Mouse (Mus musculus) adrenal gland, postnatal 10 days (tissue): ENCODE data around the gene Sox12. TPM values are rescaled to one million over a fixed set of nuclear protein-coding genes. Genes with fewer than 3 reads are reported as not detected.

Experiments used
- DNase-seq: peaks from one replicate; pipeline ENCODE4 v3.0.0; 2021; ENCODE audit warnings: mixed read lengths
- total RNA-seq, 2 experiments: library from RNA; stranded (reverse); gene quantifications; 2 replicates each; pipeline ENCODE4 v1.2.3; 2021

Sox12 gene
- total RNA-seq, 2 experiments from 2014 or later: 15.7 to 22.7 TPM

DNA sequence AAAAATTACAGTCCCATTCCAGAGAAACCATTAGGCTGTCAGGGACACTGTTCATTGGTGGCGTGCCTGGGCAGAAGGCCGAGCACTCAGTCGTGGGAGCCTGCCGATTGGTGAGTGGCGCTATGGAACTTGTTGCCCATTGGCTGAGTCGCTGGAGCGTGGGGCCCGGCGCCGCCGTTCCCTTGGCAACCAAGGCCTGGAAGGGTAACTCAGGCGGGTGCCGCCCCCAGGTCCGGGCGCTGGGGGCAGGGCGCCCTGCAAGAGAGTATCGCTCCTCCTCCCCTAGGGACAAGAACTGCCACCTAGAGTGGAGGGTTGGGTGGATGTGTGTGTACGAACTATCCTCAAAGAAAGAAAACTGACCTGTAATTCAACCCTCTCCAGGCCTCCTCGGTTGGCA lies 8.3 kb upstream of the Sox12 start:
- DNase-seq: peak; percentile 97

DNA sequence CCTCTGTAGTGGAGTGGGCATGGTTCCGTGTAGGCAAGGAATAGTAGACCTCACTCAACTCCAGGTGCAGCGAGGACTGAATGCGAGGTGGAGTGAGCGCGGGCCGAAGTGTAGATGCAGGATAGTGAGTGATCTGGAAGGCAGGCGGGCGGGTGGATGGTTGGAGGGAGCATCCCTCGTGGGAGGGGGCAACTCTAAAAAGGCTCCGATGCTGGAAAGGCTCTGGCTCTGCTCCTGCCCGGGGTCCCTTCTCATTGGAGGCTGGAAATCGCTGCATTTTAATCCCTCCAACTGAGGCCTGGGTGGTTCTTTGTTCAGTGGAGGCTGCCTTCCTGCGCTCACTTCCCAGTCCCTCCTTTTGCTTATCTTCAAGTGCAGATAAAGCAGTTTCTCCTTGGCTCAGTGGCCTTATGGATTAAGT lies 1.3 kb upstream of the Sox12 start:
- no peak for DNase-seq

DNA sequence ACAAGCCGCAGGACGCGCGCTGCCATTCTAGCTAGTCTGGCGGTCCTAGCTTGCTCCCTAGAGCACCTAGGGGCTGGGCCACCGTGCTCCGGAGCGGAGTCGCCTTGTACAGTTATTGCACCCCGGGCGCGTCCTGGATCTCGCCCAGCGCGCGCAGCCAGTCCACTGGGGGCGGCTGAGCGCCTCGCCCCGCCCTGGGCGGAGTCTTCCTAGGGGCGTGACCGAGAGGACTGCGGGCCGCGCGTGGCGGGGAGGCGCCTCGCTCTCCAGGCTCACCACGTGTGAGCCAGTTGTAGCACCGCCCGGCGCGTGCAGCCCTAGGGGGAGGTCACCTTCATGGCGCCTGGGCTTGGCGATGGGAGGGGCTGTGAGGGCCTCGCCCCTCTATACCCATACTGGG lies 828 bp upstream of the Sox12 start:
- peak; percentile 97 for DNase-seq

DNA sequence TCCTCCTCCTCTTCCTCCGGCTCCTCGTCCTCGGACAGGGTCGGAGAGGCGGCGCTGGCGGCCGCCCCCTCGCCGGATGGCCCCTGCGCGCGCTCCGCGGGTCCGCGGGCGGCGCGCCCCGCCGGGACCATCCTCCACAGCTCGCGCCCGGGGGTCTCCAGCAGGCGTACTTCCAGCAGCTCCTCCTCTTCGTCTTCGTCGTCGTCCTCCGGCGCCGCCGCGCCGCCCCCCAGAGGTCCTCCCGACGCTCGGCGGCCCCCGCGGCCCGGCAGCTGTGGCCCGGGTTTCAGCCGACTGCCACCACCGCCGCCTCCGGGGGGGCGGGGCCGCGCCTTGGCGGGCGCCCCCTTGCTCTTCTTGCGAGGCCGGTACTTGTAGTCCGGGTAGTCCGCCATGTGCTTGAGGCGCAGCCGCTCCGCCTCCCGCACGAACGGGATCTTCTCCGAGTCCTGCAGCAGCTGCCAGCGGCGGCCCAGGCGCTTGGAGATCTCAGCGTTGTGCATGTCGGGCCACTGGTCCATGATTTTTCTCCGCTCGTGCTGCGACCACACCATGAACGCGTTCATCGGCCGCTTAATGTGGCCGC lies 766 bp downstream of the Sox12 start:
- peak; percentile 88 for DNase-seq

DNA sequence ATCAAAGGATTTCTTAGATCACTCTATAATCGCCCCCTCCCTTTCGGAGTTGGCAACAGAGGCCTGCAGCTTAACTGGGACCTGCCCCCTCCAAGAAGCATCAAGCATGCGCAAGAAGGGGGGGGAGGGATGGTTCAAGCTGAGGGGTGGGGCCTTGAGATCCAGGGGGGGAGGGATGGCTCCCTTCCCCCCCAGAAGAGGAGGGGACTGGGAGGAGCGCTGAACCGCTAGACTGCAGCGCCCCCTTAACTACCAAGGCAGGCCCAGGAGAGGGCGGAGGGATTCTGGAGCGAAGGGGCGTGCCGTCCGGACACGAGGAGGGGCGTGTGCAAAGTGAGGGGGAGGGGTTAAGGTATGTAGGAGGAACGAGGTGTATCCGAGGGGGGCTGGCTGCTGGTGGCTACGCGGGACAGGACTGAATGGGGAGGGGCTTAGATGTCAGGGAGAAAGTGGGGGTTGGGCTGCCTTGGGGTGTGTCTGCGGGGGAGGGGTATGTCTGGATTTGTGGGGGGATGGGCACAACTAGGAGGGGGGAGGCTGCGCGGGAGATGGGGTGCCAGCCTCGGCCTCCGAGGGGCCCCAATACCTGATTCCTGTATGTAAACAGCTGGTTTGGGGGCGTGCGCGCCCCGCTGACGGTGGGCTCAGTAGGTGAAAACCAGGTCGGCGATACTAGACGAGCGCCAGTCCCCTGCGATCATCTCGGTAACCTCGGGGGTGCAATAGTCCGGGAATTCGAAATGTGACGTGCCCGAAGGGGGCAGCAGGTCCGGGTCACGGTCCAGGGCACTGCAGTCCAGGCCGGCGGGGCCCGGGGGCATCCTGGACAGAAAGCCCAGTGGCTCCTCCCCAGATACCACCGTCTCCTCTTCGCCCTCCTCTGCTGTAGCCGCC lies 1.5 kb downstream of the Sox12 start:
- peak; percentile 91 for DNase-seq

DNA sequence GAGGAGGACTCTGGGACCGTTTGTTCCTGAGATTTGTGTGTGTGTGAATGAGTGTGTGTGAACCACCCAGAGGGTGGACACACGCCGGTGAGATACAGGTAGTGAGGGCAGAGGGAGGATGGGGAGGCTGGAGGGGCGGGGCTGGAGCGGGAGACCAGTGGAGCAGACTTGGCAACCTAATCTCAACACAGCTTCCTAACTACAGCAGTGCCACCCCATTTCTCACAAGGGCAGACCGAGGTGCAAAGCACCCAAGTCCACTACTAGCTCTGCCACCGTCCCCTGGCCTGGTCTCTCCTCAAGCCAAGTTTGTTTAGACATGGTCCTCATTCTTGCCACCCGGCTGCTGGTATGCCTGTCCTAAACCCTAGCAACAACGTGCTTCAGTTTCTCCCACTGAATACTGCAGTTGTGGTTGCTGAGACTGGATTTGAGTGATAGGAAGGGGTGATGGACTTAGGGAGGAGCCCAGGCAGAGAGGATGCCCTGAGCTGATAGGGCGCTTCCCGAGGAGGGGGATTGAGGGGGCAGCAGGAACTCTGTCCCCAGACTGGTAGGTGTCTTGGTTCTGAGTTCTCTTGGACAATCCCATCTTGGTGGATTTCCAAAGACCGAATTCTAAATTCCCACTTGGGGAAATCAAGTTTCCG lies 2.5 kb downstream of the Sox12 start:
- DNase-seq: peak; percentile 24

DNA sequence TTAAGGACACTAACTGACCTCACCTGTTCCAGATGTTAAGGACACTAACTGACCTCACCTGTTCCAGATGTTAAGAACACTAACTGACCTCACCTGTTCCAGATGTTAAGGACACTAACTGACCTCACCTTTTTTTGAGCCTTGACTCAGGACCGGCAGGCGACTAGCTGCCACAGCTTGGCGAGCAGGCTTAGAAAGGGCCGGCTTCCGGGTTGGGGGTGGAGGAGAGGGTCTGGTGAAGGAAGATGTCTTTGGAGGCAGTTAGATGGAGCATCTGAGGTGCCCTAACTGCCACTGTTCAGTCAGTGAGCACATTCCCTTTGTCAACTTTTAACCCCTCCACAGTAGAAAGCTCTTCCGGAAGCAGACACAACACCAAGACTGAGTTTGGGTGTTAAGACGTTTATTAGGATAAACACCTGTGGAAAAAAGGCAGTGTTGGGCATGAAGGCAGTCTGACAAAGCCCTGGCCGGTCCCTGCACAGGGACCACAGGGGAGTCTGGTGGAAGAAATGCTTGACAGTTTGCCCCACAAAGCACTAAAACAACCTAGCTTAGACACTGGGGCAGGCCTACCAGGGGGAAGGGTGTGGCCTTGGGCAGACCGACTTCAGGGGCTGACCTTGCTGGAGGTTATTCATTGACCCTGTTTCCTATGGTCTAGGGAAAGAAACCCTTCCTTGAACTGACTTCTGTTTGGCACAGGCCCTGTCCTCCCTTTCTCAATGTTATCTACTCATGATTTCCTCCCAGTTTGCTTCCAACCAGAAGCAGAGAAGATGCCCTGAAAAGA lies 4.4 kb downstream of the Sox12 start:
- DNase-seq: peak; percentile 32

DNA sequence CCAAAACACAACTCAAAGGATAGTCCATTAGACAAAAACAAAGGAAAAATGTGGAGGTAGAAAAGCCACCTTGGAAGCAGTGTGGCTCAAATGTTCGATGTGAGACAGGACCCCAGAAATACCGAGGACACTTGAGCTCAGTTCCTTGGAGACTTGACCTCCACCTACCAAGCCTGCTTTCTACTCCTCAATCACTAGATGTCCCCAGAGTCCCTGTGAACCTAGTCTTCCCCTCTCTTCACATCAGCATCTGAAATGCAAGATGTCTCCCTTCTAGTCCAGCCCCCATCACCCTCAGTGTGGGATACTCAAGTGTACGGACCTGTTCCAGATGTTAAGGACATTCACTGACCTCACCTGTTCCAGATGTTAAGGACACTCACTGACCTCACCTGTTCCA lies 5.1 kb downstream of the Sox12 start:
- DNase-seq: peak; percentile 42

DNA sequence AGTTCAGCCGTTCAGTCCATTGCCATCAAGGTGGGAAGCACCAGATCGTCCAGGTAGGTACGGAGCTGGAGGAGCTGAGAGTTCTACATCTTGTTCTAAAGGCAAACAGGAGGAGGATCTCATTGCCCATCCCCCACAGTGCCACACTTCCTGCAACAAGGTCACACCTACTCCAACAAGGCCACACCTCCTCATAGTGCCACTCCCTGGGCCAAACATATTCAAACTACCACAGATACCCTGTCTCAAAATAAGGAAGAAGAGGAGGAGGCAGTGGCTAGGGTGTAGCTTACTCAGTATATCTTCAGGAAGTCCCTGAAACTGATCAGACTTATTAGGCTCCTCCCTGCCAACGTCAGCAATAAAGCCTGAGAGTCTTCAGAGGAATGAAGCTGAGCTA lies 13.7 kb downstream of the Sox12 start:
- no peak for DNase-seq

DNA sequence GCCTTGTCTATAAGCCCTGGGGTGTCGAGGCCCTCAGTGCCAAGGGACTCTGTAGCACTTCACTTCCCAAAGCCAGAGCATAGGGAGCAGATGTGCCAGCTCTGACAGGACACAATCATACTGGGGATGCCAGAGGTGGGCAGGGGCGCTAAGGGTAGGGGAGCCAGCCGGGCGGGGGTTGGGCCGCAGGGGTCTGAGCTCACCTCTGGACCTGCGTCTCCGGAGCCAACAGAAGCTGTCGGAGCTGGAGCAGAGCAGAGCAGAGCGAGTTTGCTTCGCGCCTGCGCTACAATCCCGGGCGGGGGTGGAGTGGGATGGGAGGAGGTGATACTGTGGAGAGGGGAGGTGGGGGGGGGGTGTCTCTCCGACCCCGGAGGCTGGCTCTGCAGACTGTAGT lies 21.5 kb downstream of the Sox12 start, which contains the start of gene Nrsn2:
Nrsn2 (minus strand) TSS at position 294 of the 397 bp plus-strand sequence.
- no peak for DNase-seq

DNA sequence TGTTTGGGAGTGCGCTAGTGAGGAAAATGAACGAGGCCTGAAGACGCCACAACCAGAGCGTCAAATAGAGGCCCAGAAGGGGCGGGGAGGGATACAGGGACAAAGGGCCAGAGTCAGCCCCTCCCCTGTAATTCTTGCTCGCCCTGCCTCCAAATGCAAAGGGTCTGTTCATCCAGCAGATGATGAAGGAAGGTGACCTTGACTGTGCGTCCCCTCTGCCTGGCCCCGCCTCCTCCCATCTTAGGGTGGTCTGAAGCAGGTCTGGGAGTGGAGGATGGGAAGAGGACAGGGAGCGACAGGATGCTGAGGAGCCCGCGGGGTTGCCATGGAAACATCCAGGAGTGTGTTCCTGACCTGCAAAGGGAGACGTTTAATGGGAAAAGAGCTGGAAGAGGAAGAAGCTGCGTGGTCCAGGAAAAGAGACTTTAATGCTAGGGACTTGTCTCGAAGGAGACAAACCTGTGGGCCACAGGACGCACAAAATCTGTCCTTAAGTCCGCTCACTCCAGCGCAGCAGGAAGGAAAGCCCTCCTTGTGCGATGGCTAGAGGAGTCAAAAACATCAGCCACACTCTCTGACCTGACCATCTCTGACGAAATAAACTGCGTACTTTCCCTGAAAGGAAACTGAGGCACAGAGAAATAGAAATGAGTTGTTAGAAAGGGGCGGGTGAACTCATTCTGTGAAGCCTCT lies 22.1 kb downstream of the Sox12 start:
- no peak for DNase-seq

DNA sequence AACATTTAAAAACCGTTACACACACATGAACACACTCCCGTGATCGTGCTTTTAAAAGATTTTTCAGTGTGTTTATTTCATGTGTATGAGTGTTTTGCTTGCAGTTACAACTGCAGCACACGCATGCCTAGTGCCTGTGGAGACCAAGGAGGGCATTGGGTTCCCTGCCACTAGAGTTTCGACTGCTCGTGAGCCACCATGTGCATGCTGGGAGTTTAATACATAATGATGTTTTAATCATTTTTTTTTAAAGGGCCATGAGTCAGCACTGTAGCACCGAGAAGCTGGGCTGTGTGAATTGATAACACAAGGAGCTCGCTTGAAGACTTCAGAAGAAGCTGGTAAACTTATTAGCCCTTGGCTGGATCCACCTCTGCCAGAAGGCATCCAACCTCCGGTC lies 24.3 kb downstream of the Sox12 start:
- DNase-seq: no peak

DNA sequence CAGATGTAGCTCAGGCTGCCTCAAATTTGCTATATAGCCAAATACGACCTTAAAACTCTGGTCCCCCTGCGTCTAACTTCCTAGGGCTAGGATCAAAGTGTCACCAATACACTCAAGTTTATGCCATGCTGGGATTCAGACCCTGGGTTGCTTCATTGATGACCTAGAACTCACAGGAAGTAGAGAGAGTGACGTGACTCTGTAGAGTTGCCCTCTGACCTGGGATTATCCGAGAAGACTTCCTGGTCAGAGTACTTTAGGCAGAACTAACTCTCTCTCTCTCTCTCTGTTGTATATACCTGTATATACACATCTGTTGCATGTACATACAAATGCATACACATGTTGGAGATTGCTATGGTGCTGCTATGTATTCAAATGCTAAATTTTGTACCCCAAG lies 25.2 kb downstream of the Sox12 start:
- DNase-seq: no peak

DNA sequence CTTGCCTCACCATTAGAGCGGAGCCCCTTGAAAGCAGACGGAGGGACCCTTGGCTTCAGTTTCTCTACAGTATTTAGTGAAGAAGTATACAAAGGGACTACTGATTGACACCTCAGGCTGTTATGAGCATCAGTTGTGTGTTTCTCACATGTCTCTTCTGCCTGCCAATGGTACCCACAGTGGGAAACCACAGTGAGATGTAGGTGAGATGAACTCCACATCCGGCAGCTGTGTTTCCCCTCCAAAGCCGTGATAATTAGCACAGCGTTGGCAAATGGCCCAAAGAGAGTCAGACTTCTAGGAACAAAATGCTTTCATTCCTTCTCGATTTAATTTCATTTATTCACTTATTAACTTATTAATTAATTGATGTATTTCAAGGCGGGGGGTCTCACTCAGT lies 25.8 kb downstream of the Sox12 start:
- no peak for DNase-seq

DNA sequence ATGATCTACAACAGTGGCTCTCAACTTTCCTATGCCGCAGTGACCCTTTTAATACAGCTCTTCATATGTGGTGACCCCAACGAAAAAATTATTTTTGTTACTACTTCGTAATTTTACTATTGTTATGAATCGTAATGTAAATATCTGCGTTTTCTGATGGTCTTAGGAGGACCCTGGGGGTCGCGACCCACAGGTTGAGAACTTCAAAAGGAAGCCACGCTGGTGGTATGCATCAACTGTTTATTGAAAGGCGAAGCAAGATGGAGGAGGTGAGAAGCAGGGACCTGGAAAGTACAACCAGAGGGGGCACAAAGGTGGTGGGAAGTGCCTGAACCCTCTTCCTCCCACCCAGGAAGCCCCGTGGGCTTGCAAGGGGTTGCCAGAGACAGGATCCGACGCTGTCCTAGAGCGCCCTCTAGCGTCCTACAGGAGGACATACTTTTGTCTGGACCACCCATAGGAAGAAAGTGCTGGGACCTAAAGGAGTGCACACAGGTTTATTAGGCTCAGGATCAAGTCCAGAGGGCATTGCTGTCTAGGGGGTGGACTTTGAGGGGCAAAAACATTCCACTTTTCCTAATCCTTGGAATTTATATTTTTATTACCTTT lies 29.2 kb downstream of the Sox12 start:
- peak; percentile 69 for DNase-seq

DNA sequence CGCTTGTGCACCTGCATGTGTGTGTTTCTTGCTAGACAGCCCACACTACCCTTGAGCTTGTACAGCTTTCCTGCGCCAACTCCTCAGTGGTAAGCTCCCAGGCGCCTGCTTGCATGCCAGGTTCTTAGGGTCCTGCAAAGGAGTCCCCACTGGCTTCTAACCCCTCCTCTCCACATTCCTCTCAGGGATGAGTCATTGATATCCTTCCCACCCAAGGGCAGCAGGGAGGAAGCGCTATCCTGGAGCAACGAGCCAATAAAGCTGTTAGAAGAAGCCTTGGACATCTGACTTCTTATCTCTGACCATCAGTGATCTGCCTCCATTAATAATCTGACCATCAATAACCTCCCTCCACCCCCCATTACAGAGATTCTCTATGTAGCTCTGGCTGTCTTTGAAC lies 29.9 kb downstream of the Sox12 start:
- DNase-seq: no peak

DNA sequence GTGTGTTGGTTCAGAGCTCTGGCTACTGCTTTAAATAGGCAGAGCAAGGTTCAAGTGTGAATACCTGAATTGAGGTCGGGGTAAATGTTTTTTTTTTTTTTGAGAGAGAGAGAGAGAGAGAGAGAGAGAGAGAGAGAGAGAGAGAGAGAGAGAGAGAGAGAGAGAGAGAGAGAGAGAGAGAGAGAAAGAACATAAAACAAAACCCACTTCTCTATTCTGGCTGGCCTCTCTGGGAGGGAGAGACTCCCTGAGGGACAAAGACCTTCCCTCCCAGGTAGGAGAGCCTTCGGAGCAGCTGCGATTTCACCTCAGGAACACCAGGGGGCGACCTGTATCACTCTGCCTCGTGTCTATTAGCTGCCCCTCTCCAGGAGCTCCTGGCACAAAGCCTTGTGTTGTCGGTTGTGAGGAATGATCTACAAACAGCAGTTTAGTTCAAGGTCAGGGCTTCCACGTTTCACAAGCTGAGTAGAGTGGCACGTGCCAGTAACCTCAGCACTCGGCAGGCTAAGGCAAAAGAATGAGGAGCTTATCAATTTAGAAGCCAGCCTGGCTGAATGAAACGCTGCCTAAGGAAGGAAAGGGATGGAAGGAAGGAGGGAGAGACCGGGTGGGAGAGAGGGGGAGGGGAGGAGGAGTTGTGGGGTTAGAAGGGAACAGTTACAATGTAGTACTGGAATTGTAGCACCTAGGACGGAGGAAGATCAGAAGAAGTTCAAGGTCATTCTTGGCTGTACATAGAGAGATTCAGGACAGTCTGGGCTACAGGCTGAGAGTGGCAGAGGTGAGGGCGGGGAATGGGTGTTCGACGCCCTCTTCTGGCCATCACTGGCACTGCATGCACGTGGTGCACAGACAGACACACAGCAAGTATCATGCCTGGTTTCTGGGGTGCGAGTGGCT lies 34.4 kb downstream of the Sox12 start:
- DNase-seq: peak; percentile 91

DNA sequence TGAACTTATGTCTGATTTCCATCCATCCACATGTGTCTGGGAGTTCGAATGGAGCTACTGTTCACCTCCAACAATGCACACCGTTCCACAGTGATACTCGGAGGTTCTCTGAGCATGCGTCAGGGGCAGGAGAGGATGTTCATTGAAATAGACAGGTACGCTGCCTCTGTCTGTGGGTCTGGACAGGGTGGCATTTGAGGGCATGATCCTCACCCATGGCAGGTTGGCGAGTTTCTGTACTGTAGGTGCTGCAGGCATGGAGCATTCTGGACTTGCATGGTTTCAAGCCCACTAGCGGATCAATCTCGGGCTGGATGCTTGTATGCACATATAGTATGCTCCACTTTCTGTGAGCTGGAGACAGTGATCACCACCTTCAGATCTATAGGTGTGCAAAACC lies 36.7 kb downstream of the Sox12 start:
- DNase-seq: no peak

DNA sequence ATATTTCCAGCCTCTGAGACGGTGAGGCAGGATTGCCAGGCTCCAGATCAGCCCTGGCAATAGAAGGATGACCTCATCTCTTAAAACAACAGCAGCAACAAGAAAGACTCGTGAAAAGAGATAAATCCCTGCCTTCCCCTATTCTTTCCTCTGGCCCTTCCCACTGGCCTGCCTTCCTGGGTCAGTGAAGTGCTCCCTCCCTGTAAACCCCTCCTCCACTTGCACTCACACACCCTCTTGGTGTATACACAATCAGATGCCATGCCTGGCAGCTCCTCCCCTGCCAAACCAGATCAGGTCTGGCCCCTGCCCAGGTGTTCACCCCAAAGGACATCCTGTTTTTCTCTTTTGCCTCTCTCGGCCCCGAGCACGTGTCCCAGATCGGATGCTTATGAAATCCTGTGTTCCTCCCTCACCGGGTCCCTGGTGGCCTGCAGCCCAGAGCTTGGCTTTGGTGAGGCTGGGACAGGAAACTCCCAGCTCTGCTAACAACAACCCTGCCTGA lies 37.5 kb downstream of the Sox12 start:
- peak; percentile 85 for DNase-seq

DNA sequence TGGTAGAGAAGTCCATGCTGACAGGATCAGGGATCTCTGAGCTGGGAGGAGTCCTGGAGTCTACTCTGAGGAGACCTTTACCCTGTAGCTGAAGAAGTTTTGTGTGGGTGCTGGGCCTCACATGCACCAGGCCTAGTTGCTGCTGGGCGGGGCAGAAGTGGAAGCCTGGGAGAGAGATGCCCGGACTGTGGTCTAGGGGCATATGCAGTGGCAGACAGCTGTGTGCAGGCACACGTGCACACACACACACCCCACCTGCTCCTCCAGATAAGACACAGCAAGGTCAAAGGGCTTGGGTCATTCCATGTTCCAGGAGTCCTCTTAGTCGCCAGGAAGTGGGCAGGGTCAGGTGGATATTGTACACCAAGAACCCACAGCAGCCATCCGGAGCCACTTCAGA lies 38.2 kb downstream of the Sox12 start:
- DNase-seq: no peak
